Mouse (Mus musculus) right cerebral cortex, postnatal 10 days (tissue): ENCODE results near the gene C1qtnf9.

ENCODE experiments used
- DNase-seq, 2 experiments: peaks; one replicate each; pipeline ENCODE4 v3.0.0; 2021; ENCODE audit warnings: low spot score in 2 of 2

C1qtnf9 gene

GRCm38 (mm10) chr14:60751581-60751980, 16.4 kb upstream of the C1qtnf9 start:
- no peak for DNase-seq

GRCm38 (mm10) chr14:60752892-60753800, 14.8 kb upstream of the C1qtnf9 start:
- peak; percentile 48 to 52 for DNase-seq

GRCm38 (mm10) chr14:60753801-60754126, 14.2 kb upstream of the C1qtnf9 start:
- peak; percentile 41 to 53 for DNase-seq

- no peak for DNase-seq
These were observed 13.3 kb upstream of the C1qtnf9 start for GRCm38 (mm10) chr14:60754656-60755055.

- DNase-seq: no peak
These were observed 11.7 kb upstream of the C1qtnf9 start for GRCm38 (mm10) chr14:60756271-60756670.

- DNase-seq: no peak
These were observed 10.7 kb upstream of the C1qtnf9 start for GRCm38 (mm10) chr14:60757265-60757664.

- no peak for DNase-seq
These were observed 10.2 kb upstream of the C1qtnf9 start for GRCm38 (mm10) chr14:60757722-60758121.

- DNase-seq: no peak
These were observed 8.8 kb upstream of the C1qtnf9 start for GRCm38 (mm10) chr14:60759097-60759496.

- no peak for DNase-seq
These were observed 6.1 kb upstream of the C1qtnf9 start for GRCm38 (mm10) chr14:60761801-60762200.

- DNase-seq: no peak
These were observed 5.2 kb upstream of the C1qtnf9 start for GRCm38 (mm10) chr14:60762754-60763153.

- no peak for DNase-seq
These were observed 4.2 kb upstream of the C1qtnf9 start for GRCm38 (mm10) chr14:60763746-60764145.

GRCm38 (mm10) chr14:60764526-60764925, 3.4 kb upstream of the C1qtnf9 start:
- no peak for DNase-seq

GRCm38 (mm10) chr14:60765025-60765424, 2.9 kb upstream of the C1qtnf9 start:
- DNase-seq: no peak

GRCm38 (mm10) chr14:60769340-60769739, 1.4 kb downstream of the C1qtnf9 start:
- no peak for DNase-seq

GRCm38 (mm10) chr14:60770594-60770993, 2.7 kb downstream of the C1qtnf9 start:
- no peak for DNase-seq

GRCm38 (mm10) chr14:60771057-60771456, 3.1 kb downstream of the C1qtnf9 start:
- DNase-seq: peak; percentile 75 to 82

GRCm38 (mm10) chr14:60773476-60773875, 5.5 kb downstream of the C1qtnf9 start:
- DNase-seq: no peak

- DNase-seq: no peak
These were observed 8.6 kb downstream of the C1qtnf9 start for GRCm38 (mm10) chr14:60776521-60776920.

- no peak for DNase-seq
These were observed 9.6 kb downstream of the C1qtnf9 start for GRCm38 (mm10) chr14:60777485-60777919.

GRCm38 (mm10) chr14:60779198-60779597, 11.3 kb downstream of the C1qtnf9 start:
- DNase-seq: no peak

GRCm38 (mm10) chr14:60782121-60782656, 14.3 kb downstream of the C1qtnf9 start:
- no peak for DNase-seq

GRCm38 (mm10) chr14:60783196-60783595, 15.3 kb downstream of the C1qtnf9 start:
- no peak for DNase-seq
